Mouse (Mus musculus): ENCODE results near the gene Pspc1.

Gene Pspc1

DNA sequence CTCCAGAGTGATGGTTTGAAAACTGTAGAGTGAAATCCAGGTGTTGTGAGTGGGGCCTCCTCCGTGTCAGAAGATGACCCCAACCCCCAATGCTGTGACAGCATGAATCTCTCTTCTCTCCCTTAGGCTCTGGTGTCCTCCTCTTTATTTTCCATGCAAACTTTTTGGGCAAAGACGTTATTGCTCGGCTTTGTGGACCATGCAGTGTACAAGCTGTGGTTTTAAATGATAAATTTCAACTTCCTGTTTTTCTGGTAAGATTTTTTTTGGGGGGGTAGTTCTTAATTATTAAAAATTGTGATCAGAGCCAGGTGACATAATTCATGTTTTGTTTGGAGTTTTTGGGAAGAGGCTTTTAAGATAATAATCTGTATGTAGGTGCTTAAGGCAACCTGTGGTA lies 82.6 kb downstream of the Pspc1 start:
- DNase-seq: no peak

DNA sequence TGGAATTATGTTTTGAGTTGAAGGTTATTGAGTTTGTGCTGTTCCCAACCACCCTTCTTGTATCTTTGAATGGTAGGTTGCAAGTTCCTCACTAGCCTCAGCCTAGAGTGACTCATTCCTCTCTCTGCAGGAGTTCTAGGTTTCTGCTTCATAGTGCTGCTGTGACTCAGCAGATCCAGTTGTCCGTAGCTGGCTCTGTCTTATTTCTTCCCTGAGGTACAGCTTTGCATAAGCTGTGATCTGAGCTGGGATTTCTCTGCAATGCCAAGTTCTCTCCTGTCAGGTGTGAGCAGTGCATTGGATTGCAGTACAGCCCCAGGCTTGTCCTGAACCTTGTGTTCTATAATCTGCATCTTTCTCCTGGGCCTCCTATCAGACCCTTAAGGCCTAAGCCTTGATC lies 88.3 kb downstream of the Pspc1 start:
- DNase-seq: no peak

DNA sequence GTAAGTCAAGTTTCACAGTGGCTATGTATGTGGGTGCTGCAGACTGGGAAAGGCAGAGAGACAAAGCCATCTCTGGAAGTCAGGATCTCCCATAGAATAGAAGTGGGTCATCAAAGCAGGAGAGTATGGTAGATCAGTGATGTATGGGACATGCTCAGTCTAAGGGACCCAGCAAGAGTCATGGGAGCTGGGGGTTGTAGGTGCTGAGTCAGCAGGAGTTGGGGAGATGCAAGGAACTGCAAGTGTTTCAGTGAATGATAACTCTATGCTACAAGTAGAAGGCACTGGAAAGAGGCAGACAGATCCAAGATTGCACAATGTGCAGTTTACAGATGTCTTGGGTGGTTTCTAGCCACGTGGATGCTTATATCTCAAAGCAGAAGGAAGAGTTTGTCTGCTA lies 89.0 kb downstream of the Pspc1 start:
- DNase-seq: no peak

DNA sequence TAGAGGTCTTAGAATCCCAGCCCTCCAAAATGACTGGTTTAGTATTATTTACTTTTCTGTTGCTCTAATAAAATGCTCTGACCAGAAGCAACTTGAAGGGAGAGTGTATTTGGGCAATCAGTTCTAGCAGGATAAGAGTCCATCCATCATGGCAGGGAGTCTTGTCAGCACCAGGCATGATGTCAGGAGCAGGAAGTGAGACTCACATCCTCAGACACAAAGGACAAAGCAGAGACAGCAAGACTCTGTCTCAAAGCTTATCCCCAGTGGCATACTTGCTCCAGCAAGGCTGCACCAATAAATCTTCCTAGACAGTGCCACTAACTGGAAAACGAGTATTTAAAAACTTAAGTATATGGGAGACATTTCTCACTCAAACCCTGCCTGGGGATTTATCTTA lies 92.7 kb downstream of the Pspc1 start:
- no peak for DNase-seq
